Mouse (Mus musculus): ENCODE measurements around the gene Vmn1r196. TPM values are rescaled to one million over a fixed set of nuclear protein-coding genes. Genes with fewer than 3 reads are reported as not detected.
"Not testable (repeated sequence)": the region's sequence is repeated elsewhere in the genome, so short reads cannot be mapped to it uniquely, and the experiment has no call there.

Gene Vmn1r196
- not detected in 3 replicates for total RNA-seq (2017)

DNA sequence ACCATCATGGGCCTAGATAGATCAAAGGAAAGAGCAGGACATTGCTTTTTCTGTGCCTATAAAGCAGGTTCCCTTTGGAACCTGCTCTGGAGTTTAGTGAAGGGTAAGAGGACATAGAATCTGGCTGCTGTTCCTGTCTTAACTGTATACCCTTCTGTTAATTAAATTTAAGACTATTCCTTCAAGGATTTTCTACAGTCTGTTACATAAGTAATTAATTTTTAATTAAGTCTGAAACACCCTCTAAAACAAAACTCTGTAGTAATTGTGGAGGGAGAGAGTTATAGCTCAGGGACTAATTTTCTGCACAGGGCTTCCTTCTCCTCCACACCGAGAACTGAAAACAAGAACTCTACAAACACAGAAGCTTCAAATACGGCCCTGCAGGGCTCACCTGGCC is at the start of gene Vmn1r196:
Gene Vmn1r196, plus strand, starts transcription at position 301 of the 400 bp plus-strand sequence.
- ATAC-seq (replicated peaks; ENCODE audit: insufficient number of reproducible peaks, low FRiP score, low TSS enrichment, poor library complexity, severe bottlenecking), result no peak

DNA sequence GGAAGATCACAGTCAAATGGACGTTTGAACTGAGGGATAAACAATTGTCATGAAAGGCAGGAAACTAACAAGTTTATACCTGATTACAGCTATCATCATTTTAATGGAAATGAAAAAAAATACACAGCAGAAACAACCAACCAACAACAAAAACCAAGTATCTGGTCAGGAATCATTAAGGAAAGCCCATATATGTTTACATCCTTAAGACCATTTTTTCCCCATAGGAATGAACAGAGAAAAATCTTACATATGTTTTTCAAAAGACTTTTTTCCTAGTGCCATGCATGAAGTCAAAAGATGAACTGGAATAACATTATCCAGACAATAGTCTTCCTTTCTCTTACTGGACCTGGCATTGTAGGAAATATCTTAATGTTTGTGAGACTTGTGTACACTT is 45.8 kb upstream of the Vmn1r196 start, which contains the start of gene Vmn1r194:
Gene Vmn1r194, plus strand, starts transcription at position 301 of the 400 bp plus-strand sequence.
- ATAC-seq (replicated peaks; ENCODE audit: insufficient number of reproducible peaks, low FRiP score, low TSS enrichment, poor library complexity, severe bottlenecking), result no peak

DNA sequence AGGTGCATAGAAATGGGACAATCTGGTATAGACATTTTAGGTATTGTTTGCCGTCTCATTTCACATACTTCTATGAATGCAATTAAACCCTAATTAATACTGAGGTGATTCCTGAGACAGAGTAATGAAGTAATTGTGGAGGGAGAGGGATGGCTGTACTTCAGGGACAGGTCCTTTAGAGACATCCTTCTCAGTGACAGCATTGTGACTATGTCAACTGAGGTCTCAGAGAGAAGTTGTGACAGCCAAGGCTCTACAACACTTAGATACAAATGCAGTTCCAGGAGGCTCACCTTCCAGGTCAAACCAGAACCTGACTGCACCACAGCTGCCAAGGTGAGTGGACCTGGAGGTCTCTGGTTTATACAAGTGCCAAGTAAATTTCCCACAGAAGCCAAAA is 19.5 kb upstream of the Vmn1r196 start, which contains the start of gene Vmn1r195:
Gene Vmn1r195, plus strand, starts transcription at position 301 of the 400 bp plus-strand sequence.
- ATAC-seq (replicated peaks; ENCODE audit: insufficient number of reproducible peaks, low FRiP score, low TSS enrichment, poor library complexity, severe bottlenecking), result not testable (repeated sequence)

DNA sequence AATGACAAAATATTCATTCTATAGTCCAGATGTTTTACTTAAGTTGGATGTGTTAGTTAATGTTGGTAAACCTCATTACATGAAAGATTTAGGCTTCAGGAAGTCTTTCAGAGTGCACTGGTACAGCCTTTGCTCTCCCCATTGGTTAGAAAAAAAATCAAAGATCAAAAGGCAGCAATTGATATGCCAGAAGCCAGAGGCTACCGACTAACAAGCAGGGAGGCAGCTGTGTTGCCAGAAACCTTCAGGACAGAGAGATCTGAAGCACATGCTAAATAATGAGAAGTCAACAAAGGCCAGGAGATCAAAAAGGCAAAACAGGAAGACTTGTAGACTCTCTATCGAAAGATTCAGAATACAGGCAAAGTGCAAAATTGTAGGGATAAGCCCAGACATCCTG is 18.0 kb upstream of the Vmn1r196 start:
- no peak for ATAC-seq (replicated peaks; ENCODE audit: insufficient number of reproducible peaks, low FRiP score, low TSS enrichment, poor library complexity, severe bottlenecking)

DNA sequence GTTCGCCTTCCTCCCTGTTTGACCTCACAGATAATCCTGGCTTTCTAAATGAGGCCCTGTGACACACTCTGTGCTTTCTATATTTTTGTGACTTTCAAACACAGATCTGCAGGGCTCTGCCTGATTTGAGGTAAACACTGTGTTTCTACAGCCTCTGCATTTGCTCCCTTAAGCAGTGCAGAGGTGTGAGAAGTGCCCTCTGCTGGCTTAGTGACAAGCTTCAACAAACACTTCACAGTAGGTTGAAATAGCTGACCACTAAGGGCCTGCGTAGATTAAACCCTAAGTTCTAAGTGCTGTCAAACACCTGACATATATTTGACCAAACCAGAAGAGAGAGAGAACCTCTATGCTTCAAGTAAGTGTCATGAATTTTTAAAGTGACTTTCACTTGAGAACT is 5.1 kb upstream of the Vmn1r196 start:
- ATAC-seq (replicated peaks; ENCODE audit: insufficient number of reproducible peaks, low FRiP score, low TSS enrichment, poor library complexity, severe bottlenecking), result no peak

DNA sequence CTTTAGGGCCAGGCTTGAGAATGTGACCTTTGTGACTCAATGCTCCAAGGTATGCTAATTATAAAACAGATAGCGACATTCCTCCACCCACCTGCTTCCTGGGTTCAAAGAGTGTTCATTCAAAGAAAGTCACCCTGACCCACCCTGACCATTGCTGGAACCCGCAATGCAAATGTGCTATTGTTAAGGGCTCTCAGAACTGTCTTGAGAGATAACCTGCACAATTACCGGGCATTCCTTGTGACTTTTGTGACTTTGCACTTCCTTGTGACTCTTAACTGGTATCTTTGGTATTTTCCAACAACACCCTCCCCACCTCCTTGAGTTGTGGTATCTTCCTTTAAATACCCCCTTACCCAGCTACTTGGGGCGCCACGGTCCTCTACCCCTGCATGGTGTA is 18.4 kb downstream of the Vmn1r196 start:
- ATAC-seq (replicated peaks; ENCODE audit: insufficient number of reproducible peaks, low FRiP score, low TSS enrichment, poor library complexity, severe bottlenecking), result not testable (repeated sequence)

DNA sequence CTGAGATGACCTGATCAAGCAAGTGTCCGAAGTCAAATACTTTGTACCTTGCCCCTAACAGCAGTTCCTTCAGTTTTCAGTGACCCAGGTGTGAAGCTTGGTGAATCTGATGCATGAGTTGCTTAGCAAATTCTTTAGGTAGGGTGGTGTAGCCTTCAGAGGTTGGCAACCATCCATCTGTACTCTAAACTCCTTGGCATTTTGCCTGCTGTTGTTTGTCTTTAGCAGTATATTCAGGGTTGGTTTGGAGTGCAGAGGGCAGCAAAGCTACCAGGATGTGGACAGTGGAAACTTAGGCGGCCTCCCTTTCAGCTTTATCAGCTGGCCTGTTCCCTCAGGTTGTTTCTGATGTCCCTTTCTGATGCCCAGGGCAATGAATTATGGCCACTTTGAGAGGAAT is 25.6 kb downstream of the Vmn1r196 start:
- no peak for ATAC-seq (replicated peaks; ENCODE audit: insufficient number of reproducible peaks, low FRiP score, low TSS enrichment, poor library complexity, severe bottlenecking)

DNA sequence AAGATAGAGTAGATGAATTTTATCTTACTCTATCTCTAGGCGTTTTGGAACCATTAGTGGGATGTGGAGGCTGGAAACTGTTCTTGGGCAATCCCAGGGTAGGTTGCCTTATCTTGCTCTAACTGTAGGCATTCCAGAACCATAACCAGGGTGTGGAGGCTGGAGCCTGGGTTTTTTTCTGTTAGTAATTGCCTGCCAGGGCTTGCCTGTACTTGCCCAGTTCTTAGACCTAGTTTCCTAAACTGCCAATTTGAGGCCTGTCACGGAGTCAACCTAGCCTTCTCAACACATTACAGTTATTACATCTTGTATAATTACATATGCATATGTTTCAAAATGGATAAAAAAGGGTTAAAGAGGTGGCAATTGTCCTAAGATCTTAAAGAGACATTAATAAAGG is 27.6 kb downstream of the Vmn1r196 start:
- no peak for ATAC-seq (replicated peaks; ENCODE audit: insufficient number of reproducible peaks, low FRiP score, low TSS enrichment, poor library complexity, severe bottlenecking)

DNA sequence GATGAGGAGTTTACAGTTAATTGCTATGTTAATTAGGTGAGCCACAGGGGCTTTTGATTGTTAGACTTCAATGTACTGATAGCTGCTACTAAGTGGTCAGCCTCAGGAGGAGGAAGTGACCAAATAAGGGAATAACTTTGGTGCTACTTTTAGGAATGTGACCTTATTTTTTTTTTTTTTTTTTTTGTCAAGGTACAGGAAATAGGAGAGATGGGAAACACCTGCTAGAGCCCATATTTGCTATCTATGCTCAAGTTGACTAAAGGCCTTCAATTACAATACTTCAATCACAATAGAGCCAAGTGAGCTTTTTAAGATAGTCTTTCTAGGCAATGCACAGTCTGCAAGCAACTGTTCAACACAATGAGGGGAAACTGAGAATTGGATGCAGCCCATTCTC is 30.4 kb downstream of the Vmn1r196 start:
- no peak for ATAC-seq (replicated peaks; ENCODE audit: insufficient number of reproducible peaks, low FRiP score, low TSS enrichment, poor library complexity, severe bottlenecking)

DNA sequence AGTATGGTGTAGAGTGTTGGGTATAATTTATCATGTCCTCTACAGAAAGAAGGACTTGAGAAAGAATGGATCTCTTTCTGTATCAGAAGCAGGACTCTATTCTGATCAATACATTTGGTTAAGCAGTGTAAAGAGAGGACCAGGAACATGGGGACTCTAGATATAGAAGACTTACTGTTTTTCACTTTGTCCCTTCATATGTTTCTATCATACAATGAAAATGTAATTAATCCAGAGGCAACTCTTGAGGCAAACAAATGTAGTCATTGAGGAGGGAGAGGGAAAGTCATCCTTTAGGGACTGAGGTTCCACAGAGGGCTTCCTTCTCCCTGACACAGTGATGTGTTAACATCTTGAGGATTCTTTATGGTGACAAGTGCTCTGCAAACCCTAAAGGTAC is 34.6 kb downstream of the Vmn1r196 start, which contains the start of gene Vmn1r197:
Gene Vmn1r197, plus strand, starts transcription at position 301 of the 400 bp plus-strand sequence.
- no peak for ATAC-seq (replicated peaks; ENCODE audit: insufficient number of reproducible peaks, low FRiP score, low TSS enrichment, poor library complexity, severe bottlenecking)

DNA sequence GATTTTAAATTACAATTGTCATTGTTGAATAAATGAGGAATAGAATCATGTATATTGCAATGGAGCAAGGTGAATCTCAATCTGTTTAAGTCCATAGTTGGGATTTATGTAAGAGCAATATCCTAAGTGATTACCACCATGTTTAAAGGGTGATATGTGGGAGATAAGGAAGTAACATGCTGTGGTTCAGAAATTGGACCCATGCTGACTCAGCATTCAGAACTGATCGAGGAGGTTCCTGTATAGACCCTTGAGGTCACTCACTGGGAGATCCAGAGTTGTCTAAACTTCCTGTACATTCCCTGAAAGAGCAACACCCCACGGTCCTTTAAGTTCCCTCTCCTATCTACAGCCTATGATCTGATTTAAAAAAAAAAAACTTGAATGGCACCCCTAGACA is 43.5 kb downstream of the Vmn1r196 start:
- ATAC-seq (replicated peaks; ENCODE audit: insufficient number of reproducible peaks, low FRiP score, low TSS enrichment, poor library complexity, severe bottlenecking), result no peak

DNA sequence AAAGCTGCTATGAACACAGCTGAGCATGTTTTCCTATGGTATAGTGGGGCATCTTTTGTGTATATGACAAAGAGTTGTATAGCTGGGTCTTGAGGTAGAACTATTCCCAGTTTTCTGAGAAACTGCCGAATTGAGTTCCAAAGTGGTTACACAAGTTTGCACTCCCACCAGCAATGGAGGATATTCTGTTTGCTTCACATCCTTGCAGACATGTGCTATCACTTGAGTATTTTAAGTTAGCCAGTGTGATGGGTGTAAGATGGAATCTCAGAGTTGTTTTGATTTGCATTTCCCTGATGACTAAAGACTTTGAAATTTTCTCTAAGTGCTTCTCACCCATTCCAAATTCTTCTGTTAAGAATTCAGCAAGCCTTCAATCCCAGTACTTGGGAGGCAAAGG is 45.8 kb downstream of the Vmn1r196 start:
- ATAC-seq (replicated peaks; ENCODE audit: insufficient number of reproducible peaks, low FRiP score, low TSS enrichment, poor library complexity, severe bottlenecking), result no peak

Other genes starting within 250 kb of the Vmn1r196 start
- 13.3 to 29.5 TPM (median 23.6 TPM) in 3 replicates for gene Hist1h4i, start 248.6 kb upstream of the Vmn1r196 start, total RNA-seq (2017)
- 17.4 to 59.7 TPM in 2 of 3 replicates, not detected in the other for gene Hist1h2ag, start 247.0 kb upstream of the Vmn1r196 start, total RNA-seq (2017)
- gene Hist1h2bj, start 246.7 kb upstream of the Vmn1r196 start, total RNA-seq (2017), result 7.1 to 19.9 TPM in 2 of 3 replicates, not detected in the other
- not detected in 3 replicates for gene Vmn1r188, start 205.5 kb upstream of the Vmn1r196 start, total RNA-seq (2017)
- not detected in 3 replicates for gene Vmn1r189, start 184.1 kb upstream of the Vmn1r196 start, total RNA-seq (2017)
- not detected in 3 replicates for gene Vmn1r191, start 106.0 kb upstream of the Vmn1r196 start, total RNA-seq (2017)
- gene Vmn1r192, start 98.8 kb upstream of the Vmn1r196 start, total RNA-seq (2017), result not detected in 3 replicates
- not detected in 3 replicates for gene Vmn1r193, start 66.8 kb upstream of the Vmn1r196 start, total RNA-seq (2017)
- gene Vmn1r194, start 45.7 kb upstream of the Vmn1r196 start, total RNA-seq (2017), result not detected in 3 replicates
- gene Vmn1r195, start 19.4 kb upstream of the Vmn1r196 start, total RNA-seq (2017), result not detected in 3 replicates
- gene Vmn1r197, start 34.7 kb downstream of the Vmn1r196 start, total RNA-seq (2017), result not detected in 3 replicates
- not detected in 3 replicates for gene Vmn1r198, start 60.4 kb downstream of the Vmn1r196 start, total RNA-seq (2017)
- not detected in 3 replicates for gene Vmn1r199, start 89.9 kb downstream of the Vmn1r196 start, total RNA-seq (2017)
- gene Vmn1r200, start 100.5 kb downstream of the Vmn1r196 start, total RNA-seq (2017), result not detected in 3 replicates
- not detected in 3 replicates for gene Vmn1r201, start 182.0 kb downstream of the Vmn1r196 start, total RNA-seq (2017)
- not detected in 3 replicates for gene Vmn1r202, start 215.5 kb downstream of the Vmn1r196 start, total RNA-seq (2017)
- 0.10 to 0.29 TPM in 2 of 3 replicates, not detected in the other for gene Vmn1r203, start 228.2 kb downstream of the Vmn1r196 start, total RNA-seq (2017)

All from monocyte, adult 5-6 weeks (primary cell).